Comparison of ENCODE assay signal across 27 mouse cellular contexts in the genomic region with DNA sequence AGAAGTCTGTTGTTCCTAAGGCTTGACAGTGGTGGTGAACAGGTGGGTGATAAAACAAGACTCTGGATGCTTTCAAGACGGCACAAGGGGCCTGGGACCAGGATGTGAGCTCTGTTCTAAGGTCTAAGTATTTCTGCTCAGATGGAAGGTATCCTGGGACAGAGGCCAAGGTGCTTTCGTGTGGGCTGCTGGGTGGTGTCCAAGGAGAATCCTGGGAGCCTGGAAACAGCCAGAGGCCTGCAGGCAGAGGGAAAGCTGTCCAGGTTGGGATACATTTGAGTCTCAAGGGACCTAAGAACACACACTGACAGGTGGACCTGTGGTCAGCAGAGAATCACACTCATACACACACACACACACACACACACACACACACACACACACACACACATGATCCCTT. TPM values are rescaled to one million over a fixed set of nuclear protein-coding genes. Genes with fewer than 3 reads are reported as not detected.
DNase-seq lines count a peak whose midpoint lies in the region; ATAC-seq and TF ChIP-seq lines count a peak whose summit lies in the region.
"Had no signal": no experiment of that assay in that cellular context is flagged by ENCODE, and none has a peak within 500 bp of the region (broad histone marks: within the 10 kb centered on the region; RNA-seq: fewer than 3 reads in every experiment).

No protein-coding gene starts in this region.

- peaks cover 21% of the 10 kb centered on the region for H3K4me1 ChIP-seq in cerebellum, adult 2 months (ENCODE audit: control insufficient read depth, insufficient read depth, low read length)
- 0 out of 2 replicates have a peak, but pooled peaks cover 5% of the 10 kb centered on the region for H3K4me1 ChIP-seq in hindbrain, embryonic 12.5 days

- TF ChIP-seq CTCF in cerebellum, adult 2 months (IDR thresholded peaks at IDR 0.05; ENCODE audit: borderline replicate concordance, insufficient read depth, low read depth, low read length), result no peak

- no peak for TF ChIP-seq POLR2A in cerebellum, adult 2 months (IDR thresholded peaks at IDR 0.05; ENCODE audit: borderline replicate concordance, insufficient read depth, low read length)

- WGBS in cerebellum, adult 2 months, result 33% methylated on average over 2 of the region's 2 CpGs
- 100% methylated on average over 2 of the region's 2 CpGs for WGBS in macrophage (ENCODE audit: missing documents)
- WGBS in hindbrain, embryonic 12.5 days, result 76% methylated on average over 2 of the region's 2 CpGs

- no peaks in the 10 kb centered on the region for H3K79me2 ChIP-seq in macrophage (ENCODE audit: inconsistent target)

- H3K9ac ChIP-seq in hindbrain, embryonic 12.5 days, result no peak overlapping the region
- H3K9ac ChIP-seq: forebrain, postnatal 0 days; heart, embryonic 12.5 days; heart, embryonic 15.5 days; hindbrain, embryonic 14.5 days had no signal

- H3K36me3 ChIP-seq in macrophage (ENCODE audit: inconsistent target), result no peaks in the 10 kb centered on the region
- no peaks in the 10 kb centered on the region for H3K36me3 ChIP-seq in hindbrain, embryonic 12.5 days
- H3K36me3 ChIP-seq: heart, embryonic 12.5 days; heart, embryonic 15.5 days; hindbrain, embryonic 10.5 days had no signal

- H3K27ac ChIP-seq in cerebellum, adult 2 months (ENCODE audit: insufficient read depth, low read length), result no peak overlapping the region
- H3K27ac ChIP-seq in macrophage, result 0 out of 2 replicates have a peak overlapping the region, but pooled peaks have one; percentile 63
- H3K27ac ChIP-seq in hindbrain, embryonic 12.5 days, result no peak overlapping the region
- H3K27ac ChIP-seq: heart, embryonic 15.5 days; hindbrain, embryonic 14.5 days; hindbrain, postnatal 0 days had no signal

- no peaks in the 10 kb centered on the region for H3K9me3 ChIP-seq in hindbrain, embryonic 12.5 days (replicated peaks)
- H3K9me3 ChIP-seq: heart, embryonic 12.5 days; heart, embryonic 15.5 days; hindbrain, embryonic 10.5 days had no signal

- no peak overlapping the region for H3K4me2 ChIP-seq in hindbrain, embryonic 12.5 days (replicated peaks)
- H3K4me2 ChIP-seq: heart, embryonic 12.5 days; heart, embryonic 15.5 days; hindbrain, embryonic 14.5 days had no signal

- H3K4me3 ChIP-seq in cerebellum, adult 2 months (replicated peaks; ENCODE audit: insufficient read depth, low read depth, low read length), result no peak overlapping the region
- H3K4me3 ChIP-seq in macrophage (ENCODE audit: inconsistent target), result no peak overlapping the region
- no peak overlapping the region for H3K4me3 ChIP-seq in hindbrain, embryonic 12.5 days
- H3K4me3 ChIP-seq: heart, embryonic 12.5 days; heart, embryonic 15.5 days; hindbrain, embryonic 10.5 days had no signal

- peak; percentile 40 to 59 for DNase-seq in cerebellum, adult 2 months
- no peak for DNase-seq in cerebellum, adult 9-10 months
- DNase-seq in brain, adult 2 months (ENCODE audit: low read depth, low spot score), result peak; percentile 51
- DNase-seq in cerebellum, postnatal 25 days, result peak; percentile 40 to 60
- no peak for DNase-seq in lung, postnatal 4 days
- DNase-seq: adrenal gland, postnatal 10 days; adrenal gland, postnatal 36 days; forebrain, postnatal 0 days; gastrocnemius, postnatal 25 days; heart, adult 18-20 months; heart, postnatal 36 days; kidney, adult 18-20 months; kidney, adult 9 months had no signal

- no peaks in the 10 kb centered on the region for H3K27me3 ChIP-seq in cerebellum, adult 2 months (ENCODE audit: control insufficient read depth, insufficient read depth, low read length)
- no peaks in the 10 kb centered on the region for H3K27me3 ChIP-seq in hindbrain, embryonic 12.5 days

- no peak for ATAC-seq in hindbrain, embryonic 12.5 days (ENCODE audit: low FRiP score)
- ATAC-seq: activated CD4-positive, CD25-positive, alpha-beta regulatory T cell, adult 4 months; forebrain, embryonic 14.5 days; forebrain, postnatal 0 days; hindbrain, postnatal 0 days; inflammation-experienced regulatory T-cells, adult 6 months; intestine, embryonic 16.5 days had no signal

RNA-seq across cellular contexts. Expression of gene Serpina3n, which starts 8.0 kb away (rescaled TPM):
- 14.3 and 21.1 TPM in 2 replicates for polyA plus RNA-seq in cerebellum, adult 2 months (2012; rRNA removed)
- total RNA-seq in macrophage (2018; cell fraction: chromatin; rRNA removed), result under 1 TPM in 1 of 26 experiments, not detected in 25; 0.51 TPM
- total RNA-seq in macrophage (2018; cell fraction: cytosol; rRNA removed), result under 1 TPM in 1 of 26 experiments, not detected in 25; 0.08 TPM
- not detected for total RNA-seq in macrophage (2018; cell fraction: nucleus; rRNA removed)
- polyA plus RNA-seq in macrophage (2018), result not detected in 3 replicates
- 0.17 and 0.18 TPM in 2 replicates for polyA plus RNA-seq in hindbrain, embryonic 12.5 days (2016; fragmentation: Nextera tagmentation; extraction: Ambion mirVana)
- polyA plus RNA-seq: activated CD4-positive, CD25-positive, alpha-beta regulatory T cell, adult 4 months; forebrain, embryonic 11.5 days; forebrain, embryonic 14.5 days; heart, embryonic 12.5 days; hindbrain, embryonic 10.5 days; inflammation-experienced regulatory T-cells, adult 6 months had no signal

RNA-seq across cellular contexts. Expression of gene Gsc, which starts 58.6 kb away (rescaled TPM):
- not detected in 2 replicates for polyA plus RNA-seq in cerebellum, adult 2 months (2012; rRNA removed)
- total RNA-seq in macrophage (2018; cell fraction: chromatin; rRNA removed), result not detected
- total RNA-seq in macrophage (2018; cell fraction: cytosol; rRNA removed), result not detected
- not detected for total RNA-seq in macrophage (2018; cell fraction: nucleus; rRNA removed)
- not detected in 3 replicates for polyA plus RNA-seq in macrophage (2018)
- polyA plus RNA-seq in hindbrain, embryonic 12.5 days (2016; fragmentation: Nextera tagmentation; extraction: Ambion mirVana), result 1.5 and 1.8 TPM in 2 replicates
- total RNA-seq: adrenal gland, postnatal 36 days; gastrocnemius, adult 8-10 months; heart, adult 18-20 months; heart, postnatal 36 days; hindbrain, postnatal 0 days had no signal
- polyA plus RNA-seq: activated CD4-positive, CD25-positive, alpha-beta regulatory T cell, adult 4 months; forebrain, postnatal 0 days; frontal cortex, adult 2 months; hindbrain, embryonic 14.5 days; hindbrain, postnatal 0 days; inflammation-experienced regulatory T-cells, adult 6 months had no signal

Comparison
In these comparisons a context has a peak if more than half of its experiments do, and no peak if none do; other contexts are left out.
1. DNase-seq: peak in cerebellum, adult 2 months (2 of 2), brain, adult 2 months (single experiment) and cerebellum, postnatal 25 days (2 of 2); none in cerebellum, adult 9-10 months (single experiment) and lung, postnatal 4 days (0 of 2).
2. RNA of gene Serpina3n, which starts 8.0 kb away (polyA plus RNA-seq): 14.3 to 21.1 TPM in cerebellum, adult 2 months; 0.17 to 0.18 TPM in hindbrain, embryonic 12.5 days and not detected in macrophage; every median in the first group is over 10 times any median in the second.